Mouse (Mus musculus): Measurements from ENCODE around the gene Pilra.
"Not testable (repeated sequence)": the region's sequence is repeated elsewhere in the genome, so short reads cannot be mapped to it uniquely, and the experiment has no call there.

DNA sequence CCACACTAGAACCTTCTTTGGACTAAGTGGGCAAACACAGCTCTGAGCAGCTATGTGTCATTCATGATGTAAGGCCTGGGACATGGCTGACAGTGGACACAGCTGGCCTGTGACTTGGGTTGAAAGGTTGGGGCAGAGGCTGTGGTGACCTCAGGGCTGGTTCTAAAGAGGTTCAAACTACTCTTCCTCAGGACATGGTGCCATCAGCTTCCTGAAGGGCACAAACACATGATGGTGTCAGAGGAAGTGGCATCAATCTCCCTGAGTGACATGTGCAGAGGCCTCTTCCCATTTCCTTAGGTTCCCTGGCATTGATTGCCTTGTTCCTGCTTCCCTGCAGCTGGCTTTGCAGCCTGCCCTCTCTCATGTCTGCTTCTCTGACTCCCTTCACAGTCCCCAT, 1.0 kb upstream of the Pilra start:
- not testable (repeated sequence) for TF ChIP-seq CTCF (IDR thresholded peaks at IDR 0.05; ENCODE audit: low read depth, low read length); TAL1 (conservative IDR thresholded peaks at IDR 0.05; ENCODE audit: low read depth, low read length); GATA1 (IDR thresholded peaks at IDR 0.05; ENCODE audit: borderline replicate concordance, low read length); POLR2AphosphoS5 (IDR thresholded peaks at IDR 0.05; ENCODE audit: insufficient replicate concordance, low read depth, low read length); GATA2 (IDR thresholded peaks at IDR 0.05; ENCODE audit: borderline replicate concordance, low read depth, low read length)
